Mouse (Mus musculus): ENCODE measurements around the gene Med15. TPM values are rescaled to one million over a fixed set of nuclear protein-coding genes. Genes with fewer than 3 reads are reported as not detected.

Med15 gene
- polyA plus RNA-seq, 1 experiment: 96.9 TPM

GRCm38 (mm10) chr16:17646310-17647114 lies 86.2 kb downstream of the Med15 start, which contains the start of gene Ccdc74a:
Gene Ccdc74a (plus strand): TSS chr16:17646470.
- WGBS: 3% methylated on average over 65 of the region's 65 CpGs
- DNase-seq: peak; percentile 77
- Histone ChIP-seq H3K4me3 (replicated peaks; ENCODE audit: extremely low read depth, low read depth, low read length) (peak within 1 kb of the TSS; percentile 58), H3K4me1 (ENCODE audit: control insufficient read depth, insufficient read depth, low read length) (peaks cover 5% of the 10 kb centered on the region)
- TF ChIP-seq POLR2A (IDR thresholded peaks at IDR 0.05; ENCODE audit: borderline replicate concordance, extremely low read depth, low read depth, low read length) (no peak), CTCF (IDR thresholded peaks at IDR 0.05; ENCODE audit: insufficient read depth, low read length) (no peak)

- TF ChIP-seq CTCF (IDR thresholded peaks at IDR 0.05; ENCODE audit: insufficient read depth, low read length) (no peak), POLR2A (IDR thresholded peaks at IDR 0.05; ENCODE audit: borderline replicate concordance, extremely low read depth, low read depth, low read length) (no peak)
- 89% methylated on average over 4 of the region's 4 CpGs for WGBS
- H3K4me1 ChIP-seq (ENCODE audit: control insufficient read depth, insufficient read depth, low read length): peaks cover 5% of the 10 kb centered on the region
- no peak for DNase-seq
- no peak overlapping the region for H3K4me3 ChIP-seq (replicated peaks; ENCODE audit: extremely low read depth, low read depth, low read length)
Measured at GRCm38 (mm10) chr16:17643437-17643990, 89.2 kb downstream of the Med15 start.

GRCm38 (mm10) chr16:17642311-17642710 lies 90.4 kb downstream of the Med15 start:
- 90% methylated on average over 8 of the region's 8 CpGs for whole genome bisulfite sequencing
- TF ChIP-seq POLR2A (IDR thresholded peaks at IDR 0.05; ENCODE audit: borderline replicate concordance, extremely low read depth, low read depth, low read length) (no peak), CTCF (IDR thresholded peaks at IDR 0.05; ENCODE audit: insufficient read depth, low read length) (no peak)
- H3K4me3 ChIP-seq (replicated peaks; ENCODE audit: extremely low read depth, low read depth, low read length): no peak overlapping the region
- peaks cover 5% of the 10 kb centered on the region for H3K4me1 ChIP-seq (ENCODE audit: control insufficient read depth, insufficient read depth, low read length)
- DNase-seq: no peak

- no peak for DNase-seq
- H3K4me3 ChIP-seq (replicated peaks; ENCODE audit: extremely low read depth, low read depth, low read length): no peak overlapping the region
- 79% methylated on average over 6 of the region's 6 CpGs for WGBS
- TF ChIP-seq CTCF (IDR thresholded peaks at IDR 0.05; ENCODE audit: insufficient read depth, low read length) (no peak), POLR2A (IDR thresholded peaks at IDR 0.05; ENCODE audit: borderline replicate concordance, extremely low read depth, low read depth, low read length) (no peak)
- peaks cover 2% of the 10 kb centered on the region; the same call in 1 of the 2 replicates for H3K4me1 ChIP-seq (ENCODE audit: control insufficient read depth, insufficient read depth, low read length)
Measured at GRCm38 (mm10) chr16:17641301-17641700, 91.4 kb downstream of the Med15 start.

GRCm38 (mm10) chr16:17640706-17641105 lies 92.0 kb downstream of the Med15 start:
- TF ChIP-seq CTCF (IDR thresholded peaks at IDR 0.05; ENCODE audit: insufficient read depth, low read length): no peak
- TF ChIP-seq POLR2A (IDR thresholded peaks at IDR 0.05; ENCODE audit: borderline replicate concordance, extremely low read depth, low read depth, low read length): no peak
- 92% methylated on average over 9 of the region's 9 CpGs for WGBS
- H3K4me3 ChIP-seq (replicated peaks; ENCODE audit: extremely low read depth, low read depth, low read length): no peak overlapping the region
- DNase-seq: no peak
- H3K4me1 ChIP-seq (ENCODE audit: control insufficient read depth, insufficient read depth, low read length): no peaks in the 10 kb centered on the region

- Histone ChIP-seq H3K4me3 (replicated peaks; ENCODE audit: extremely low read depth, low read depth, low read length) (no peak overlapping the region), H3K4me1 (ENCODE audit: control insufficient read depth, insufficient read depth, low read length) (no peaks in the 10 kb centered on the region)
- TF ChIP-seq CTCF (IDR thresholded peaks at IDR 0.05; ENCODE audit: insufficient read depth, low read length): no peak
- no peak for TF ChIP-seq POLR2A (IDR thresholded peaks at IDR 0.05; ENCODE audit: borderline replicate concordance, extremely low read depth, low read depth, low read length)
- 95% methylated on average over 6 of the region's 6 CpGs for WGBS
- no peak for DNase-seq
Measured at GRCm38 (mm10) chr16:17639951-17640350, 92.7 kb downstream of the Med15 start.

GRCm38 (mm10) chr16:17639081-17639480 lies 93.6 kb downstream of the Med15 start:
- no peak for DNase-seq
- TF ChIP-seq POLR2A (IDR thresholded peaks at IDR 0.05; ENCODE audit: borderline replicate concordance, extremely low read depth, low read depth, low read length): no peak
- TF ChIP-seq CTCF (IDR thresholded peaks at IDR 0.05; ENCODE audit: insufficient read depth, low read length): no peak
- Histone ChIP-seq H3K4me3 (replicated peaks; ENCODE audit: extremely low read depth, low read depth, low read length) (no peak overlapping the region), H3K4me1 (ENCODE audit: control insufficient read depth, insufficient read depth, low read length) (no peaks in the 10 kb centered on the region)
- 89% methylated on average over 3 of the region's 3 CpGs for WGBS

- no peak overlapping the region for H3K4me3 ChIP-seq (replicated peaks; ENCODE audit: extremely low read depth, low read depth, low read length)
- no peaks in the 10 kb centered on the region for H3K4me1 ChIP-seq (ENCODE audit: control insufficient read depth, insufficient read depth, low read length)
- TF ChIP-seq POLR2A (IDR thresholded peaks at IDR 0.05; ENCODE audit: borderline replicate concordance, extremely low read depth, low read depth, low read length): no peak
- no peak for TF ChIP-seq CTCF (IDR thresholded peaks at IDR 0.05; ENCODE audit: insufficient read depth, low read length)
- no peak for DNase-seq
- 92% methylated on average over 9 of the region's 9 CpGs for WGBS
Measured at GRCm38 (mm10) chr16:17638036-17638628, 94.6 kb downstream of the Med15 start.

GRCm38 (mm10) chr16:17637610-17638009 lies 95.1 kb downstream of the Med15 start:
- Histone ChIP-seq H3K4me1 (ENCODE audit: control insufficient read depth, insufficient read depth, low read length) (no peaks in the 10 kb centered on the region), H3K4me3 (replicated peaks; ENCODE audit: extremely low read depth, low read depth, low read length) (no peak overlapping the region)
- no peak for DNase-seq
- WGBS: 87% methylated on average over 2 of the region's 2 CpGs
- TF ChIP-seq POLR2A (IDR thresholded peaks at IDR 0.05; ENCODE audit: borderline replicate concordance, extremely low read depth, low read depth, low read length) (no peak), CTCF (IDR thresholded peaks at IDR 0.05; ENCODE audit: insufficient read depth, low read length) (peak; percentile 20; the same call in 1 of the 2 replicates)
